Comparison of ENCODE assay signal across 9 mouse cellular contexts in the genomic region with DNA sequence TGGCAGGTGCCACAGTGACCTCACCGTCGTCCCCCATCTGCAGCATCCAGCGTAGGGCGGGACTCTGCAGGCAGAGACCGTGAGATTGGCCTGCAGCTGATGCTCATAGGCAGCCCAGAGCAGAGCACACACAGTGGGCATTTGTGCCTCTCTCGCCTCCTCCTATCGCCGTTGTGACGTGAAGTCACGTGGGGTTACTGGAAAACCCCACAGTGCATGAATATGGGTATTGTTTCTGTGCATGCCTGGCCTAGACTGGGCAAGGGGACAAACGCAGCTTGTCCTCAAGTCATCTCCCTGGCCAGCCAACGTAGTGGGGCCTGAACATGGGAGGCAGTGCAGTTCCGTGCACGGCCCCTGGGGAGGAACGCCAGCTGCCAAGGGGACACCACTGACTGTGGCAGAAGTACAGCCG. TPM values are rescaled to one million over a fixed set of nuclear protein-coding genes. Genes with fewer than 3 reads are reported as not detected.
A peak's percentile ranks its signal among the peaks of the same experiment; 100 is the strongest.
DNase-seq lines count a peak whose midpoint lies in the region; ATAC-seq and TF ChIP-seq lines count a peak whose summit lies in the region.
"Had no signal": no experiment of that assay in that cellular context is flagged by ENCODE, and none has a peak within 500 bp of the region (broad histone marks: within the 10 kb centered on the region; RNA-seq: fewer than 3 reads in every experiment).

No protein-coding gene starts in this region.

- H3K27ac ChIP-seq in heart, adult 2 months = peak overlapping the region; percentile 49
- H3K27ac ChIP-seq: liver, embryonic 13.5 days had no signal

- no peak for TF ChIP-seq EP300 in heart, adult 2 months (IDR thresholded peaks at IDR 0.05; ENCODE audit: insufficient read depth, low read depth, low read length)

- peak; percentile 47 for TF ChIP-seq CTCF in heart, adult 2 months (IDR thresholded peaks at IDR 0.05)

- no peak for TF ChIP-seq POLR2A in heart, adult 2 months (IDR thresholded peaks at IDR 0.05; ENCODE audit: insufficient read depth, low read depth, low read length)

- no peaks in the 10 kb centered on the region for H3K36me3 ChIP-seq in heart, adult 2 months (ENCODE audit: control insufficient read depth, insufficient read depth, low read length)

- no peaks in the 10 kb centered on the region for H3K79me2 ChIP-seq in heart, adult 2 months (replicated peaks; ENCODE audit: control insufficient read depth, insufficient read depth, low read length)

- H3K27me3 ChIP-seq in heart, adult 2 months (ENCODE audit: control insufficient read depth, insufficient read depth, low read length) = no peaks in the 10 kb centered on the region
- H3K27me3 ChIP-seq: liver, embryonic 13.5 days had no signal

- no peak overlapping the region for H3K4me3 ChIP-seq in heart, adult 2 months
- H3K4me3 ChIP-seq: liver, embryonic 13.5 days had no signal

- peak; percentile 24 to 36 for DNase-seq in heart, adult 2 months
- DNase-seq in heart, adult 8-10 months (ENCODE audit: low spot score) = no peak
- DNase-seq in forelimb bud, embryonic 11.5 days (ENCODE audit: low read depth, low spot score) = peak; percentile 17
- DNase-seq in spleen, adult 12 weeks (ENCODE audit: low spot score) = peak; percentile 43
- no peak for DNase-seq in thymus, postnatal 10 days (ENCODE audit: low spot score in 2 of 2)
- DNase-seq: liver, embryonic 13.5 days had no signal

- intact Hi-C loops in heart, adult 2 months (cut with DNase I) = no loop called here

- peak; percentile 43; the same call in 1 of the 2 replicates for ATAC-seq in cerebellum, adult (ENCODE audit: insufficient number of reproducible peaks, low FRiP score, low TSS enrichment)
- ATAC-seq in inflammation-experienced regulatory T-cells, adult 6 months = peak; percentile 67
- ATAC-seq in megakaryocyte progenitor cell, adult 5-6 weeks (replicated peaks; ENCODE audit: poor library complexity) = peak; percentile 64; the same call in 1 of the 2 replicates

- H3K9ac ChIP-seq in heart, adult 2 months (ENCODE audit: low read depth, low read length) = no peak overlapping the region

- H3K4me1 ChIP-seq in heart, adult 2 months (ENCODE audit: control insufficient read depth, insufficient read depth, low read length) = peaks cover 15% of the 10 kb centered on the region

- WGBS in heart, adult 2 months = 75% methylated on average over 16 of the region's 16 CpGs

RNA-seq across cellular contexts. Expression of a gene that starts 27.3 kb away (rescaled TPM):
- total RNA-seq in heart, adult 2 months (2021) = 10 to 100 TPM; 51.6 to 67.2 TPM
- polyA plus RNA-seq in heart, adult 2 months (2012; rRNA removed) = 97.7 and 108 TPM in 2 replicates
- total RNA-seq in heart, adult 8-10 months (2022) = 10 to 100 TPM; 39.4 to 57.8 (median 46.4) TPM
- polyA plus RNA-seq in inflammation-experienced regulatory T-cells, adult 6 months (2017; shearing (Covaris generic)) = 100 to 1,000 TPM; 101 to 147 (median 147) TPM
- total RNA-seq in megakaryocyte progenitor cell, adult 5-6 weeks (2015) = 41.0 and 50.9 TPM in 2 replicates
- total RNA-seq in megakaryocyte progenitor cell, adult 5-6 weeks (2017) = 31.0 and 38.7 TPM in 2 replicates

Comparison
In these comparisons a context has a peak if more than half of its experiments do, and no peak if none do; other contexts are left out.
1. DNase-seq: peak in heart, adult 2 months (2 of 2), forelimb bud, embryonic 11.5 days (single experiment) and spleen, adult 12 weeks (single experiment); none in heart, adult 8-10 months (single experiment) and thymus, postnatal 10 days (0 of 2).
2. Peak in every context shown above with its lines, with median percentiles within 50 percentile points of each other: ATAC-seq.